ENCODE assay signal across 19 mouse cellular contexts in the genomic region with DNA sequence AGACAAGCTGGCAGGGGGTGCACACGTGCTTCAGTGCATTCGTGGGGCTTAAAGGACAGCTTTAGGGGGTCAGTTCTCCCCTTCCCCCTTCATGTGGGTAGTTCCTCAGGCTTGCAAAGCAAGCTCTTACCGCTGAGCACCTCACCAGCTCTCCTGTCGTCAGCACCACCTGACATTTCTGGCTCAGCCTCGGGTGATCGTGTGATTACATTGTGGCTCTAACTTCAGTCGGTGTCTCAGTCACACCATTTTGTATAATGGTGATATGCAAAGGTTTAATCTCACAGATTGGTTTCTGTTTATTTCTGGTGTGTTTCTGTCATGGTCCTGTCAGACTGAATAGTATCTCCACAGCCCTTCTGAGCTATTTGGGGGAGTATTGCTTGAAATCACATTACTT. TPM values are rescaled to one million over a fixed set of nuclear protein-coding genes. Genes with fewer than 3 reads are reported as not detected.
"Had no signal": no experiment of that assay in that cellular context is flagged by ENCODE, and none has a peak within 500 bp of the region (broad histone marks: within the 10 kb centered on the region; RNA-seq: fewer than 3 reads in every experiment).

No protein-coding gene starts in this region.

- H3K4me1 ChIP-seq: limb, embryonic 13.5 days; midbrain, embryonic 12.5 days; neural tube, embryonic 13.5 days; stomach, embryonic 15.5 days had no signal

- H3K27me3 ChIP-seq: limb, embryonic 13.5 days; liver, embryonic 13.5 days; midbrain, embryonic 12.5 days; neural tube, embryonic 13.5 days; stomach, embryonic 15.5 days had no signal

- H3K27ac ChIP-seq: kidney, postnatal 0 days; limb, embryonic 13.5 days; liver, embryonic 13.5 days; midbrain, embryonic 12.5 days; neural tube, embryonic 13.5 days; stomach, embryonic 15.5 days had no signal

- H3K9ac ChIP-seq: limb, embryonic 13.5 days; liver, embryonic 13.5 days; midbrain, embryonic 12.5 days; neural tube, embryonic 13.5 days; stomach, embryonic 15.5 days had no signal

- H3K4me3 ChIP-seq: limb, embryonic 13.5 days; liver, embryonic 13.5 days; midbrain, embryonic 12.5 days; neural tube, embryonic 13.5 days; stomach, embryonic 15.5 days had no signal

- ATAC-seq: midbrain, embryonic 16.5 days had no signal

- H3K4me2 ChIP-seq: limb, embryonic 13.5 days; liver, embryonic 13.5 days; midbrain, embryonic 12.5 days; neural tube, embryonic 13.5 days; stomach, embryonic 15.5 days had no signal

- DNase-seq: kidney, postnatal 36 days; liver, embryonic 13.5 days; lung, adult 18-20 months; thymus, adult 2 months; thymus, postnatal 25 days had no signal

- H3K9me3 ChIP-seq: limb, embryonic 13.5 days; liver, embryonic 13.5 days; midbrain, embryonic 12.5 days; neural tube, embryonic 13.5 days; stomach, embryonic 15.5 days had no signal

RNA-seq across cellular contexts. Expression of a gene that starts 29.4 kb away (rescaled TPM):
- total RNA-seq: left cerebral cortex, adult 18-20 months; megakaryocyte-erythroid progenitor cell, adult 5-6 weeks had no signal

RNA-seq across cellular contexts. Expression of a gene that starts 36.5 kb away (rescaled TPM):
- total RNA-seq: layer of hippocampus, postnatal 14 days; left cerebral cortex, postnatal 10 days; left cerebral cortex, postnatal 4 days; megakaryocyte-erythroid progenitor cell, adult 5-6 weeks had no signal
- polyA plus RNA-seq: limb, embryonic 13.5 days; lung, embryonic 16.5 days; midbrain, embryonic 12.5 days; midbrain, embryonic 16.5 days; neural tube, embryonic 13.5 days; testis, adult 2 months had no signal

RNA-seq across cellular contexts. Expression of a gene that starts 41.6 kb away (rescaled TPM):
- total RNA-seq: layer of hippocampus, adult 8-10 months; layer of hippocampus, postnatal 14 days; left cerebral cortex, adult 18-20 months; left cerebral cortex, postnatal 10 days; left cerebral cortex, postnatal 4 days; megakaryocyte-erythroid progenitor cell, adult 5-6 weeks had no signal
- polyA plus RNA-seq: lung, embryonic 16.5 days; midbrain, embryonic 12.5 days; midbrain, embryonic 16.5 days had no signal
